Mouse (Mus musculus): Measurements from ENCODE around the gene S100pbp. TPM values are rescaled to one million over a fixed set of nuclear protein-coding genes. Genes with fewer than 3 reads are reported as not detected.

The S100pbp gene
- polyA plus RNA-seq, 1 experiment from 2014 or later, result 20.3 TPM

GRCm38 (mm10) chr4:129113083-129113988 lies 76.2 kb downstream of the S100pbp start:
- no peak overlapping the region for H3K4me2 ChIP-seq (replicated peaks; ENCODE audit: low read depth, low read length)
- no peaks in the 10 kb centered on the region for H3K36me3 ChIP-seq (ENCODE audit: control insufficient read depth, insufficient read depth, low read length)
- no peak overlapping the region for H3K27ac ChIP-seq (ENCODE audit: low read length)
- 0 out of 2 replicates have a peak, but pooled peaks cover 6% of the 10 kb centered on the region for H3K4me1 ChIP-seq (ENCODE audit: control insufficient read depth, insufficient read depth, low read length)
- no peaks in the 10 kb centered on the region for H3K27me3 ChIP-seq (ENCODE audit: control insufficient read depth, insufficient read depth, low read length)
- no peak overlapping the region for H3K9ac ChIP-seq (replicated peaks; ENCODE audit: low read depth, low read length)
- WGBS, result 34% methylated on average over 28 of the region's 28 CpGs
- no peaks in the 10 kb centered on the region for H3K9me3 ChIP-seq (ENCODE audit: control insufficient read depth, low read depth, low read length)
- peak; percentile 70 for ATAC-seq (ENCODE audit: insufficient number of reproducible peaks, insufficient read depth, low FRiP score, low read depth)
- H3K4me3 ChIP-seq (ENCODE audit: low read depth, low read length), result no peak overlapping the region

GRCm38 (mm10) chr4:129112231-129112630 lies 77.3 kb downstream of the S100pbp start:
- Histone ChIP-seq H3K27me3 (ENCODE audit: control insufficient read depth, insufficient read depth, low read length) (no peaks in the 10 kb centered on the region), H3K9ac (replicated peaks; ENCODE audit: low read depth, low read length) (no peak overlapping the region), H3K36me3 (ENCODE audit: control insufficient read depth, insufficient read depth, low read length) (no peaks in the 10 kb centered on the region), H3K27ac (ENCODE audit: low read length) (no peak overlapping the region), H3K4me1 (ENCODE audit: control insufficient read depth, insufficient read depth, low read length) (0 out of 2 replicates have a peak, but pooled peaks cover 6% of the 10 kb centered on the region), H3K4me2 (replicated peaks; ENCODE audit: low read depth, low read length) (peak overlapping the region; percentile 29), H3K9me3 (ENCODE audit: control insufficient read depth, low read depth, low read length) (no peaks in the 10 kb centered on the region), H3K4me3 (ENCODE audit: low read depth, low read length) (peak overlapping the region; percentile 3; the same call in 1 of the 2 replicates)
- ATAC-seq (ENCODE audit: insufficient number of reproducible peaks, insufficient read depth, low FRiP score, low read depth), result peak; percentile 24; the same call in 1 of the 2 replicates
- WGBS, result 35% methylated on average over 13 of the region's 13 CpGs

GRCm38 (mm10) chr4:129111350-129111749 lies 78.2 kb downstream of the S100pbp start:
- Histone ChIP-seq H3K4me1 (ENCODE audit: control insufficient read depth, insufficient read depth, low read length) (0 out of 2 replicates have a peak, but pooled peaks cover 6% of the 10 kb centered on the region), H3K9ac (replicated peaks; ENCODE audit: low read depth, low read length) (no peak overlapping the region), H3K9me3 (ENCODE audit: control insufficient read depth, low read depth, low read length) (no peaks in the 10 kb centered on the region), H3K4me2 (replicated peaks; ENCODE audit: low read depth, low read length) (no peak overlapping the region), H3K27ac (ENCODE audit: low read length) (no peak overlapping the region), H3K27me3 (ENCODE audit: control insufficient read depth, insufficient read depth, low read length) (no peaks in the 10 kb centered on the region), H3K36me3 (ENCODE audit: control insufficient read depth, insufficient read depth, low read length) (no peaks in the 10 kb centered on the region), H3K4me3 (ENCODE audit: low read depth, low read length) (no peak overlapping the region)
- ATAC-seq (ENCODE audit: insufficient number of reproducible peaks, insufficient read depth, low FRiP score, low read depth), result no peak
- 59% methylated on average over 11 of the region's 11 CpGs for WGBS

GRCm38 (mm10) chr4:129110804-129111203 lies 78.7 kb downstream of the S100pbp start:
- Histone ChIP-seq H3K9me3 (ENCODE audit: control insufficient read depth, low read depth, low read length) (no peaks in the 10 kb centered on the region), H3K27ac (ENCODE audit: low read length) (no peak overlapping the region), H3K27me3 (ENCODE audit: control insufficient read depth, insufficient read depth, low read length) (0 out of 2 replicates have a peak, but pooled peaks cover 3% of the 10 kb centered on the region), H3K36me3 (ENCODE audit: control insufficient read depth, insufficient read depth, low read length) (no peaks in the 10 kb centered on the region), H3K4me1 (ENCODE audit: control insufficient read depth, insufficient read depth, low read length) (0 out of 2 replicates have a peak, but pooled peaks cover 6% of the 10 kb centered on the region), H3K4me3 (ENCODE audit: low read depth, low read length) (no peak overlapping the region), H3K9ac (replicated peaks; ENCODE audit: low read depth, low read length) (no peak overlapping the region), H3K4me2 (replicated peaks; ENCODE audit: low read depth, low read length) (no peak overlapping the region)
- no peak for ATAC-seq (ENCODE audit: insufficient number of reproducible peaks, insufficient read depth, low FRiP score, low read depth)
- 84% methylated on average over 6 of the region's 6 CpGs for WGBS

GRCm38 (mm10) chr4:129108624-129109023 lies 80.9 kb downstream of the S100pbp start:
- Histone ChIP-seq H3K9ac (replicated peaks; ENCODE audit: low read depth, low read length) (no peak overlapping the region), H3K4me1 (ENCODE audit: control insufficient read depth, insufficient read depth, low read length) (0 out of 2 replicates have a peak, but pooled peaks cover 6% of the 10 kb centered on the region), H3K27ac (ENCODE audit: low read length) (no peak overlapping the region), H3K27me3 (ENCODE audit: control insufficient read depth, insufficient read depth, low read length) (0 out of 2 replicates have a peak, but pooled peaks cover 7% of the 10 kb centered on the region), H3K36me3 (ENCODE audit: control insufficient read depth, insufficient read depth, low read length) (no peaks in the 10 kb centered on the region), H3K4me2 (replicated peaks; ENCODE audit: low read depth, low read length) (no peak overlapping the region), H3K4me3 (ENCODE audit: low read depth, low read length) (no peak overlapping the region), H3K9me3 (ENCODE audit: control insufficient read depth, low read depth, low read length) (no peaks in the 10 kb centered on the region)
- WGBS, result 83% methylated on average over 7 of the region's 7 CpGs
- no peak for ATAC-seq (ENCODE audit: insufficient number of reproducible peaks, insufficient read depth, low FRiP score, low read depth)

- 61% methylated on average over 10 of the region's 10 CpGs for WGBS
- H3K27ac ChIP-seq (ENCODE audit: low read length), result no peak overlapping the region
Measured at GRCm38 (mm10) chr4:129107348-129107899, 82.1 kb downstream of the S100pbp start.

GRCm38 (mm10) chr4:129106073-129106472 lies 83.5 kb downstream of the S100pbp start:
- 0 out of 2 replicates have a peak, but pooled peaks cover 7% of the 10 kb centered on the region for H3K27me3 ChIP-seq (ENCODE audit: control insufficient read depth, insufficient read depth, low read length)
- H3K4me1 ChIP-seq (ENCODE audit: control insufficient read depth, insufficient read depth, low read length), result no peaks in the 10 kb centered on the region
- H3K9me3 ChIP-seq (ENCODE audit: control insufficient read depth, low read depth, low read length), result no peaks in the 10 kb centered on the region
- H3K27ac ChIP-seq (ENCODE audit: low read length), result no peak overlapping the region
- H3K36me3 ChIP-seq (ENCODE audit: control insufficient read depth, insufficient read depth, low read length), result no peaks in the 10 kb centered on the region
- 25% methylated on average over 9 of the region's 9 CpGs for WGBS
- H3K9ac ChIP-seq (replicated peaks; ENCODE audit: low read depth, low read length), result 0 out of 2 replicates have a peak overlapping the region, but pooled peaks have one; percentile 18
- H3K4me3 ChIP-seq (ENCODE audit: low read depth, low read length), result peak overlapping the region; percentile 29
- no peak for ATAC-seq (ENCODE audit: insufficient number of reproducible peaks, insufficient read depth, low FRiP score, low read depth)
- H3K4me2 ChIP-seq (replicated peaks; ENCODE audit: low read depth, low read length), result peak overlapping the region; percentile 46

More at GRCm38 (mm10) chr4:129107348-129107899, 82.1 kb downstream of the S100pbp start:
- Histone ChIP-seq H3K4me1 (ENCODE audit: control insufficient read depth, insufficient read depth, low read length) (0 out of 2 replicates have a peak, but pooled peaks cover 6% of the 10 kb centered on the region), H3K9me3 (ENCODE audit: control insufficient read depth, low read depth, low read length) (no peaks in the 10 kb centered on the region), H3K36me3 (ENCODE audit: control insufficient read depth, insufficient read depth, low read length) (no peaks in the 10 kb centered on the region), H3K4me3 (ENCODE audit: low read depth, low read length) (no peak overlapping the region), H3K27me3 (ENCODE audit: control insufficient read depth, insufficient read depth, low read length) (0 out of 2 replicates have a peak, but pooled peaks cover 7% of the 10 kb centered on the region), H3K4me2 (replicated peaks; ENCODE audit: low read depth, low read length) (no peak overlapping the region), H3K9ac (replicated peaks; ENCODE audit: low read depth, low read length) (no peak overlapping the region)
- ATAC-seq (ENCODE audit: insufficient number of reproducible peaks, insufficient read depth, low FRiP score, low read depth), result no peak

GRCm38 (mm10) chr4:129105356-129105755 lies 84.2 kb downstream of the S100pbp start, which contains the start of gene Tmem54:
Tmem54 (plus strand) TSS chr4:129105548.
- Histone ChIP-seq H3K36me3 (ENCODE audit: control insufficient read depth, insufficient read depth, low read length) (no peaks in the 10 kb centered on the region), H3K4me3 (ENCODE audit: low read depth, low read length) (peak within 1 kb of the TSS; percentile 29), H3K27me3 (ENCODE audit: control insufficient read depth, insufficient read depth, low read length) (0 out of 2 replicates have a peak, but pooled peaks cover 7% of the 10 kb centered on the region), H3K9ac (replicated peaks; ENCODE audit: low read depth, low read length) (0 out of 2 replicates have a peak within 1 kb of the TSS, but pooled peaks have one; percentile 18), H3K4me2 (replicated peaks; ENCODE audit: low read depth, low read length) (peak within 1 kb of the TSS; percentile 46), H3K27ac (ENCODE audit: low read length) (no peak within 1 kb of the TSS), H3K4me1 (ENCODE audit: control insufficient read depth, insufficient read depth, low read length) (no peaks in the 10 kb centered on the region), H3K9me3 (ENCODE audit: control insufficient read depth, low read depth, low read length) (no peaks in the 10 kb centered on the region)
- WGBS, result 3% methylated on average over 40 of the region's 40 CpGs
- peak; percentile 89 for ATAC-seq (ENCODE audit: insufficient number of reproducible peaks, insufficient read depth, low FRiP score, low read depth)

Data from stomach, embryonic 14.5 days (tissue).